12 mouse cellular contexts compared by ENCODE assay signal in genomic region chr8:126789076-126789475, GRCm38 (mm10).
DNase-seq lines count a peak whose midpoint lies in the region; ATAC-seq and TF ChIP-seq lines count a peak whose summit lies in the region.
"Had no signal": no experiment of that assay in that cellular context is flagged by ENCODE, and none has a peak within 500 bp of the region (broad histone marks: within the 10 kb centered on the region; RNA-seq: fewer than 3 reads in every experiment).

No protein-coding gene starts in this region.

- no peak for TF ChIP-seq CTCF in lung, postnatal 0 days (IDR thresholded peaks at IDR 0.05)
- TF ChIP-seq CTCF in lung, adult 2 months (IDR thresholded peaks at IDR 0.05; ENCODE audit: insufficient read depth, low read length), result no peak
- TF ChIP-seq CTCF in stomach, postnatal 0 days (IDR thresholded peaks at IDR 0.05; ENCODE audit: low read depth), result no peak

- H3K4me3 ChIP-seq in heart, embryonic 12.5 days, result no peak overlapping the region
- H3K4me3 ChIP-seq in lung, postnatal 0 days (ENCODE audit: low read depth, low read length), result no peak overlapping the region
- no peak overlapping the region for H3K4me3 ChIP-seq in lung, adult 2 months (replicated peaks; ENCODE audit: extremely low read depth, low read depth, low read length)
- no peak overlapping the region for H3K4me3 ChIP-seq in stomach, postnatal 0 days (ENCODE audit: low read depth, low read length)
- H3K4me3 ChIP-seq: midbrain, embryonic 12.5 days had no signal

- no peaks in the 10 kb centered on the region for H3K27me3 ChIP-seq in heart, embryonic 12.5 days (replicated peaks)
- no peaks in the 10 kb centered on the region for H3K27me3 ChIP-seq in lung, postnatal 0 days (replicated peaks; ENCODE audit: insufficient read depth, low read length)
- H3K27me3 ChIP-seq in stomach, postnatal 0 days (ENCODE audit: control insufficient read depth, insufficient read depth, low read length), result no peaks in the 10 kb centered on the region
- H3K27me3 ChIP-seq: CH12.LX; midbrain, embryonic 12.5 days had no signal

- no peak for DNase-seq in heart, postnatal 25 days (ENCODE audit: low spot score)
- no peak for DNase-seq in lung, postnatal 0 days (ENCODE audit: low spot score)
- DNase-seq in lung, adult 2 months, result no peak
- DNase-seq in kidney, postnatal 25 days, result peak; percentile 42 to 63
- no peak for DNase-seq in stomach, postnatal 0 days (ENCODE audit: low spot score)
- no peak for DNase-seq in layer of hippocampus, postnatal 25 days (ENCODE audit: extremely low spot score in 1 of 2, low spot score in 1 of 2)
- DNase-seq in cerebellum, postnatal 25 days, result no peak
- DNase-seq: cerebellum, adult 8-10 months; thymus, adult 18-20 months had no signal

- ATAC-seq in heart, embryonic 12.5 days (ENCODE audit: insufficient number of reproducible peaks, low FRiP score), result no peak
- peak; percentile 57; the same call in 1 of the 2 replicates for ATAC-seq in lung, postnatal 0 days
- no peak for ATAC-seq in stomach, postnatal 0 days (ENCODE audit: low FRiP score, low TSS enrichment)

- no peak overlapping the region for H3K4me2 ChIP-seq in heart, embryonic 12.5 days
- H3K4me2 ChIP-seq in lung, postnatal 0 days (replicated peaks; ENCODE audit: low read depth, low read length), result no peak overlapping the region
- no peak overlapping the region for H3K4me2 ChIP-seq in stomach, postnatal 0 days (replicated peaks; ENCODE audit: low read depth)
- H3K4me2 ChIP-seq: midbrain, embryonic 12.5 days had no signal

- TF ChIP-seq POLR2A in lung, adult 2 months (IDR thresholded peaks at IDR 0.05; ENCODE audit: borderline replicate concordance, extremely low read depth, low read depth, low read length), result no peak

- intact Hi-C loops in heart, postnatal 25 days (cut with DNase I), result loop anchor here (5.0 kb wide), 2 partner anchors 52 to 197 kb away; partner anchors contain the start of gene Irf2bp2

- no peak overlapping the region for H3K9ac ChIP-seq in heart, embryonic 12.5 days
- no peak overlapping the region for H3K9ac ChIP-seq in lung, postnatal 0 days (replicated peaks; ENCODE audit: low read depth)
- H3K9ac ChIP-seq in stomach, postnatal 0 days (ENCODE audit: low read length), result no peak overlapping the region
- H3K9ac ChIP-seq: midbrain, embryonic 12.5 days had no signal

- peak overlapping the region; percentile 44 for H3K27ac ChIP-seq in heart, embryonic 12.5 days (ENCODE audit: poor library complexity, severe bottlenecking)
- H3K27ac ChIP-seq in lung, postnatal 0 days (ENCODE audit: low read length), result peak overlapping the region; percentile 47; the same call in 1 of the 2 replicates
- peak overlapping the region; percentile 45; the same call in 1 of the 2 replicates for H3K27ac ChIP-seq in stomach, postnatal 0 days (replicated peaks)
- H3K27ac ChIP-seq: midbrain, embryonic 12.5 days had no signal

- no peak; the same call in 1 of the 2 replicates for TF ChIP-seq EP300 in lung, postnatal 0 days (IDR thresholded peaks at IDR 0.05)
- TF ChIP-seq EP300 in stomach, postnatal 0 days (optimal IDR thresholded peaks at IDR 0.05), result no peak

- no peaks in the 10 kb centered on the region for H3K36me3 ChIP-seq in heart, embryonic 12.5 days
- H3K36me3 ChIP-seq in lung, postnatal 0 days (ENCODE audit: insufficient read depth, low read length), result no peaks in the 10 kb centered on the region
- no peaks in the 10 kb centered on the region for H3K36me3 ChIP-seq in stomach, postnatal 0 days (ENCODE audit: control insufficient read depth, insufficient read depth, low read length)
- H3K36me3 ChIP-seq: midbrain, embryonic 12.5 days had no signal

- 53% methylated on average over 4 of the region's 4 CpGs for WGBS in heart, embryonic 12.5 days
- WGBS in lung, postnatal 0 days, result 17% methylated on average over 4 of the region's 4 CpGs
- 20% methylated on average over 4 of the region's 4 CpGs for WGBS in lung, adult 2 months
- 24% methylated on average over 4 of the region's 4 CpGs for WGBS in stomach, postnatal 0 days

- peaks cover 17% of the 10 kb centered on the region for H3K4me1 ChIP-seq in heart, embryonic 12.5 days (replicated peaks)
- H3K4me1 ChIP-seq in lung, postnatal 0 days (ENCODE audit: insufficient read depth, low read depth, low read length), result peaks cover 9% of the 10 kb centered on the region; the same call in 1 of the 2 replicates
- peaks cover 7% of the 10 kb centered on the region for H3K4me1 ChIP-seq in lung, adult 2 months (ENCODE audit: control insufficient read depth, insufficient read depth, low read length)
- no peaks in the 10 kb centered on the region; the same call in 1 of the 2 replicates for H3K4me1 ChIP-seq in stomach, postnatal 0 days (replicated peaks; ENCODE audit: control insufficient read depth, insufficient read depth)

- H3K9me3 ChIP-seq in heart, embryonic 12.5 days (replicated peaks), result peaks cover 8% of the 10 kb centered on the region
- H3K9me3 ChIP-seq in lung, postnatal 0 days (ENCODE audit: low read length), result peaks cover 4% of the 10 kb centered on the region; the same call in 1 of the 2 replicates
- H3K9me3 ChIP-seq in stomach, postnatal 0 days (ENCODE audit: control insufficient read depth, low read length), result no peaks in the 10 kb centered on the region

Comparison
In these comparisons a context has a peak if more than half of its experiments do, and no peak if none do; other contexts are left out.
1. DNase-seq: peak in kidney, postnatal 25 days (2 of 2); none in heart, postnatal 25 days (single experiment), lung, postnatal 0 days (single experiment), lung, adult 2 months (single experiment), stomach, postnatal 0 days (single experiment), layer of hippocampus, postnatal 25 days (0 of 2) and cerebellum, postnatal 25 days (0 of 2).
2. Peak in every context shown above with its lines, with median percentiles within 50 percentile points of each other: H3K27ac ChIP-seq.